Mouse (Mus musculus): Measurements from ENCODE around the gene Trim46. TPM values are rescaled to one million over a fixed set of nuclear protein-coding genes. Genes with fewer than 3 reads are reported as not detected.

The Trim46 gene
- polyA plus RNA-seq, 1 experiment from 2014 or later: 2.7 TPM

DNA sequence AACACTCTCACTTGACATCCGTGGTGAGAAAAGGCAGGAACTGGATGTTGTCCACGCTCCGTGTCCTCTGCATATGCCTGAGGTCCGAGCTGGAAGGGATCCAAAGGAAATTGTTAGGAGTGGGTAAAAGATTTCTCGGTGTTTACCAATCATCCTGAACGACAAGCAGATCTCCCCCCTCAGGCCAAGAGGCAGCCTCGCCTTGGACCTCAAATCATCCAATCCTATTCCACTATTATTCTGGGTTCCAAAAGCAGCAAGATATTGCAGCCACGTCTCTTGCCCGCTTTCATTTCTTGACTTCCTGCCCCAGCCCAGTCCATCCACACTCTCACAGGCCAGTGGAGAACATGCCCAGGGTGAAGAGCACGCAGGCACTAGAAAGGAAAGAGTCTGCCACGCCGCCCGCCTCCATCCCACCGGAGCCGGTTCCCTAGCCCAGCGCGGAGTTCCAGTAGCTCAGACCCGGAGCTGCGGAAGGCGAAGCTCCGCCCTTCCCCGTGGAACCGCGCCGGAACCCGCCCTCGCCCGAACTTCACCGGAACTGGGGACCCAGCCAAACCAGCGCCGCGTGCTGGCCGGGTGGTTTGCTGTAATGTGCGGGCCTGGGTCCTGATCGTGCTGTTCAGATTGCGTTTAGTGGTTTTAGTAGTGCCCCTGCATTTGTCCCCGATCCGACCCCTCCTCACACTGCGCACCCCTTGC lies 24.1 kb upstream of the Trim46 start, which contains the start of gene Slc50a1:
Gene Slc50a1, minus strand, starts transcription at position 520 of the 705 bp plus-strand sequence.
- ATAC-seq (ENCODE audit: low FRiP score, low TSS enrichment): peak; percentile 43
- Histone ChIP-seq H3K36me3 (ENCODE audit: control insufficient read depth, insufficient read depth, low read length) (peaks cover 9% of the 10 kb centered on the region), H3K27ac (replicated peaks) (peak within 1 kb of the TSS; percentile 82), H3K27me3 (ENCODE audit: control insufficient read depth, insufficient read depth, low read length) (no peaks in the 10 kb centered on the region), H3K9ac (ENCODE audit: low read length) (peak within 1 kb of the TSS; percentile 63), H3K4me2 (replicated peaks; ENCODE audit: low read depth) (peak within 1 kb of the TSS; percentile 69), H3K4me3 (ENCODE audit: low read depth, low read length) (peak within 1 kb of the TSS; percentile 51), H3K9me3 (ENCODE audit: control insufficient read depth, low read length) (no peaks in the 10 kb centered on the region), H3K4me1 (replicated peaks; ENCODE audit: control insufficient read depth, insufficient read depth) (peaks cover 12% of the 10 kb centered on the region)
- 1% methylated on average over 39 of the region's 39 CpGs for WGBS
- TF ChIP-seq CTCF (IDR thresholded peaks at IDR 0.05; ENCODE audit: low read depth) (peak; percentile 77), EP300 (optimal IDR thresholded peaks at IDR 0.05) (no peak)
- peak; percentile 88 for DNase-seq (ENCODE audit: low spot score)

DNA sequence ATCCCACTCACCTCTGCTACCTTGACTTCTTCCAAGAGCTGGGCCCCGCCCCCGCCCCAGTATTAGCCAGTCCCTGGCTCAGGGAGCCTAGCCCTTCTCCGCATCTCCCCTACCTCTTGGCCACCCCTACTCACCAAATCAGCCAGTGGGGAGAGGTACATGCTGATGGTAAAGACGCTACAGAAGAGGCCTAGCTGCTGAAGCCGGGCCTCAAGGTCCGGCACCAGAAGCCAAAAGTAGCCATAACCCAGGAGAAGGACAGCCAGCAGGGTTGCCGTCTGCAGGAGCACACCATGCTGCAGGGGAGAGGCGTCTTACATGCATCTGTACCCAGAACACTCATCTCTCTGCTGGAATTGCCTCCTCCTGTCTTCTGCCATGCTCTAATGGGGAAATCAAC lies 22.8 kb upstream of the Trim46 start:
- WGBS: 76% methylated on average over 8 of the region's 8 CpGs

DNA sequence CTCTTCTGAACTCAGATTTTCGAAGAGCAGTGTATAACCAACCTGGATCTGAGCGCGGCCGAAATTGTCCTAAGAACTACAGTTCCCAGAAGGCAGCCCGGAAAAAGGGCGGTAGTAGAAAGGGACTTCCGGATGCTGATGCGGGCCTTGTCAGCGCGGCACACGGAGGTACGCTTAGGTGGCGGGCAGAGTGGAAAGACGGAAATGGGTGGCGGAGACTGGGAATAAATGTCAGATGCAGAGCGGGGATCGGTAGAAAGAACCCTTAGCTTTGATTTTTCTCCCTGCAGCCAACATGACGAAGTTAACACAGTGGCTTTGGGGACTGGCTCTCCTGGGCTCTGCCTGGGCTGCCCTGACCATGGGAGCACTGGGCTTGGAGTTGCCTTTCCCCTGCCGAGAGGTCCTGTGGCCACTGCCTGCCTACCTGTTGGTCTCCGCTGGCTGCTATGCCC lies 20.4 kb upstream of the Trim46 start:
- no peaks in the 10 kb centered on the region for H3K27me3 ChIP-seq (ENCODE audit: control insufficient read depth, insufficient read depth, low read length)
- peaks cover 12% of the 10 kb centered on the region for H3K4me1 ChIP-seq (replicated peaks; ENCODE audit: control insufficient read depth, insufficient read depth)
- H3K9me3 ChIP-seq (ENCODE audit: control insufficient read depth, low read length): no peaks in the 10 kb centered on the region
- peak overlapping the region; percentile 96 for H3K4me2 ChIP-seq (replicated peaks; ENCODE audit: low read depth)
- H3K9ac ChIP-seq (ENCODE audit: low read length): peak overlapping the region; percentile 81
- H3K4me3 ChIP-seq (ENCODE audit: low read depth, low read length): peak overlapping the region; percentile 66
- ATAC-seq (ENCODE audit: low FRiP score, low TSS enrichment): peak; percentile 77
- TF ChIP-seq CTCF (IDR thresholded peaks at IDR 0.05; ENCODE audit: low read depth) (no peak), EP300 (optimal IDR thresholded peaks at IDR 0.05) (no peak)
- peak overlapping the region; percentile 84 for H3K27ac ChIP-seq (replicated peaks)
- no peaks in the 10 kb centered on the region for H3K36me3 ChIP-seq (ENCODE audit: control insufficient read depth, insufficient read depth, low read length)
- DNase-seq (ENCODE audit: low spot score): peak; percentile 82
- under 1% methylated on average over 20 of the region's 20 CpGs for WGBS

More for the DNA sequence above, 22.8 kb upstream of the Trim46 start:
- TF ChIP-seq EP300 (optimal IDR thresholded peaks at IDR 0.05) (no peak), CTCF (IDR thresholded peaks at IDR 0.05; ENCODE audit: low read depth) (no peak)
- H3K9ac ChIP-seq (ENCODE audit: low read length): no peak overlapping the region; the same call in 1 of the 2 replicates
- H3K4me1 ChIP-seq (replicated peaks; ENCODE audit: control insufficient read depth, insufficient read depth): peaks cover 12% of the 10 kb centered on the region
- peak overlapping the region; percentile 82 for H3K27ac ChIP-seq (replicated peaks)
- DNase-seq (ENCODE audit: low spot score) (no peak), ATAC-seq (ENCODE audit: low FRiP score, low TSS enrichment) (no peak)
- no peaks in the 10 kb centered on the region for H3K9me3 ChIP-seq (ENCODE audit: control insufficient read depth, low read length)
- peaks cover 9% of the 10 kb centered on the region for H3K36me3 ChIP-seq (ENCODE audit: control insufficient read depth, insufficient read depth, low read length)
- H3K4me2 ChIP-seq (replicated peaks; ENCODE audit: low read depth): peak overlapping the region; percentile 69; the same call in 1 of the 2 replicates
- H3K27me3 ChIP-seq (ENCODE audit: control insufficient read depth, insufficient read depth, low read length): no peaks in the 10 kb centered on the region
- H3K4me3 ChIP-seq (ENCODE audit: low read depth, low read length): no peak overlapping the region

DNA sequence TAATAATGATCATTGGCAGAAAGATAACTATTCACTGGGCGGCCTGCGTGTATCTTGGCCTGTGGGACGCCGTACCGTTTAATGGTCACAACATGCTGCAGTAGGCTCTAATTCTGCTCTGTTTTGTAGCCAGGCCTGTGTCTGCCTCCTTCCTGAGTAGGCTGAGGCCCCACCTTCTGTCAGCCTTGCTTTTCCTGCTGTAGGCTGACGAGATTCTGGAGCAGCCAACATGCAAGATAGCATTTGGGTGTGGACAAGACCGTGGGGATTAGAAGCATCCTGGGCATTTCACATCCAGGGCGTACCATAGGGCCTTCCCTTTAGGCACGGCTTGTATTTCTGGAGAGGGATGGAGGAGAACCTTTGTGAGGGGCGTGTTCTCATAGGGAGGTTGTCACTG lies 16.3 kb upstream of the Trim46 start:
- no peak overlapping the region for H3K9ac ChIP-seq (ENCODE audit: low read length)
- no peak for DNase-seq (ENCODE audit: low spot score)
- H3K9me3 ChIP-seq (ENCODE audit: control insufficient read depth, low read length): no peaks in the 10 kb centered on the region
- no peaks in the 10 kb centered on the region for H3K27me3 ChIP-seq (ENCODE audit: control insufficient read depth, insufficient read depth, low read length)
- ATAC-seq (ENCODE audit: low FRiP score, low TSS enrichment): no peak
- H3K4me3 ChIP-seq (ENCODE audit: low read depth, low read length): no peak overlapping the region
- no peak overlapping the region for H3K27ac ChIP-seq (replicated peaks)
- no peaks in the 10 kb centered on the region for H3K36me3 ChIP-seq (ENCODE audit: control insufficient read depth, insufficient read depth, low read length)
- 64% methylated on average over 10 of the region's 10 CpGs for WGBS
- H3K4me2 ChIP-seq (replicated peaks; ENCODE audit: low read depth): no peak overlapping the region
- H3K4me1 ChIP-seq (replicated peaks; ENCODE audit: control insufficient read depth, insufficient read depth): no peaks in the 10 kb centered on the region
- TF ChIP-seq CTCF (IDR thresholded peaks at IDR 0.05; ENCODE audit: low read depth) (no peak), EP300 (optimal IDR thresholded peaks at IDR 0.05) (no peak)

DNA sequence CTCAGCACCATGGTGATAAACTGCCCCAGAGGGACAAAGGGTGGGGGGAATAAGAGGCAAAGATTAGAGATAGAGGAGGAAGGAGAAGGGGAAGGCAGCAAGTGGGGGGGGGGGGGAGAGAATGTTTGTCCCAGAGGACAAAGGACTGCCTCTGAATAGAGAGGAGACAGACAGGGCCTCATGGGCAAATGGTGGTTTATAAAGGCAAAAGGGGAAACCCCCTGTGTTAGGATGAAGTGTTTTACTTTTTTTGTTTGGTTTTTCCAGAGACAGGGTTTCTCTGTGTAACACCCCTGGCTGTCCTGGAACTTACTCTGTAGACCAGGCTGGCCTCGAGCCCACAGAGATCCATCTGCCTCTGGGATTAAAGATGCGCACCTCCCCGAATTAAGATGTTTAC lies 14.1 kb upstream of the Trim46 start:
- DNase-seq (ENCODE audit: low spot score): no peak
- no peak overlapping the region for H3K4me2 ChIP-seq (replicated peaks; ENCODE audit: low read depth)
- H3K4me3 ChIP-seq (ENCODE audit: low read depth, low read length): no peak overlapping the region
- H3K36me3 ChIP-seq (ENCODE audit: control insufficient read depth, insufficient read depth, low read length): no peaks in the 10 kb centered on the region
- H3K27me3 ChIP-seq (ENCODE audit: control insufficient read depth, insufficient read depth, low read length): no peaks in the 10 kb centered on the region
- no peak for ATAC-seq (ENCODE audit: low FRiP score, low TSS enrichment)
- 52% methylated on average over 3 of the region's 3 CpGs for WGBS
- no peak for TF ChIP-seq CTCF (IDR thresholded peaks at IDR 0.05; ENCODE audit: low read depth)
- TF ChIP-seq EP300 (optimal IDR thresholded peaks at IDR 0.05): no peak
- no peaks in the 10 kb centered on the region for H3K9me3 ChIP-seq (ENCODE audit: control insufficient read depth, low read length)
- H3K4me1 ChIP-seq (replicated peaks; ENCODE audit: control insufficient read depth, insufficient read depth): no peaks in the 10 kb centered on the region
- no peak overlapping the region for H3K9ac ChIP-seq (ENCODE audit: low read length)
- no peak overlapping the region for H3K27ac ChIP-seq (replicated peaks)

DNA sequence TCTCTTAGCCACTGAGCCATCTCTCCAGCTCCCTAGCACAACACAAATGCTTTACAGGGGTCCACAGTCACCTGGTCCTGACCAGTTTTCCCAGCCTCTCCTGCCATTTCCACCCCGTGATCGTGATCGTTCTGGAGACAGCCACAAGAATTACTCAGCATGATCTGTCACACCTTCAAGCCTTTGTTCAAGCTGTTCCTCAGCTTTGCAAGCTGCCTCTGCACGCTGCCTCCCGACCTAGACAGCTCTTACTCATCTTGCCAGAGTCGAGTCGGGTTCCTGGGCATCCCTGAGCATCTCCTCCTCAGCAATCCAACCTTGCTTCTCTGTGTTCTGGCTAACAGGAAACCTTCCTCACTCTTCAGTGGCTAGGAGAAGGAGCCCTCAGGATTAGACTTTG lies 13.0 kb upstream of the Trim46 start, which contains the start of gene Dpm3:
Gene Dpm3, plus strand, starts transcription at position 283 of the 400 bp plus-strand sequence.
- no peak for TF ChIP-seq EP300 (optimal IDR thresholded peaks at IDR 0.05)
- TF ChIP-seq CTCF (IDR thresholded peaks at IDR 0.05; ENCODE audit: low read depth): no peak
- Histone ChIP-seq H3K4me1 (replicated peaks; ENCODE audit: control insufficient read depth, insufficient read depth) (no peaks in the 10 kb centered on the region), H3K27me3 (ENCODE audit: control insufficient read depth, insufficient read depth, low read length) (no peaks in the 10 kb centered on the region), H3K4me3 (ENCODE audit: low read depth, low read length) (no peak within 1 kb of the TSS), H3K4me2 (replicated peaks; ENCODE audit: low read depth) (no peak within 1 kb of the TSS), H3K27ac (replicated peaks) (no peak within 1 kb of the TSS), H3K36me3 (ENCODE audit: control insufficient read depth, insufficient read depth, low read length) (no peaks in the 10 kb centered on the region), H3K9me3 (ENCODE audit: control insufficient read depth, low read length) (no peaks in the 10 kb centered on the region), H3K9ac (ENCODE audit: low read length) (no peak within 1 kb of the TSS)
- 34% methylated on average over 7 of the region's 7 CpGs for WGBS
- no peak for ATAC-seq (ENCODE audit: low FRiP score, low TSS enrichment)
- DNase-seq (ENCODE audit: low spot score): no peak

Data from stomach, postnatal 0 days (tissue).